Mouse (Mus musculus) pancreas, adult 10 weeks (tissue): ENCODE measurements around the gene Plbd1. TPM values are rescaled to one million over a fixed set of nuclear protein-coding genes. Genes with fewer than 3 reads are reported as not detected.

ENCODE experiments used
- polyA plus RNA-seq: library from polyadenylated mRNA; stranded (reverse); fragments of 350-450 nt; fragmentation: Illumina TruSeq; extraction: RNeasy Lipid Tissue Mini Kit (QIAGEN cat#74804); gene quantifications from one replicate; pipeline ENCODE4 v1.2.3, GENCODE M21; 2015; ENCODE audit warnings: low read depth, low replicate concordance; ENCODE audit not compliant: insufficient read depth

Plbd1 gene
- polyA plus RNA-seq, result 2.7 TPM

DNA sequence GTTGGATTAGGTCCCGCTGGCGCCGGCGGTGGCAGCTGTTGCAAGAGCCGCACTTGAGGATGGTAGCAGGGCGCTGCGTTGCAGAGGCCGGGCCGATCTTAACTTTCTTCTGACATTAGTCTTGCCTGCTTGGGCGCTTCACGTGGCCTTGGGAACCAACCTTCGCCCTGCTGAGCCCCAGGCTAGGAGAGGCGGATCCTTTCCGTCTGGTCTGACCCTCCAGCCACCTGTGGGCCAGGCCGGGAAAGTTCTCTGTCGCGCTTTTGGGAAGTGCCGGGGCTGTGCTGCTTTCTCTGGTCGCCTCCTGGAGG lies at the start of gene Plbd1:
TSS of gene Plbd1 (minus strand) at position 223 of the 311 bp plus-strand sequence.

Other genes with a start within 250 kb of the Plbd1 start
- gene E330021D16Rik, start 246.4 kb downstream of the Plbd1 start, polyA plus RNA-seq, result not detected
- gene Atf7ip, start 155.8 kb downstream of the Plbd1 start, polyA plus RNA-seq, result 4.9 TPM
- gene Gucy2c, start 119.8 kb upstream of the Plbd1 start, polyA plus RNA-seq, result 0.46 TPM
- not detected for gene Hist4h4, start 142.5 kb upstream of the Plbd1 start, polyA plus RNA-seq
- gene H2afj, start 146.3 kb upstream of the Plbd1 start, polyA plus RNA-seq, result 21.6 TPM
- gene BC049715, start 165.7 kb upstream of the Plbd1 start, polyA plus RNA-seq, result not detected
- gene Wbp11, start 166.3 kb upstream of the Plbd1 start, polyA plus RNA-seq, result 10.3 TPM
- not detected for gene Smco3, start 173.5 kb upstream of the Plbd1 start, polyA plus RNA-seq
- gene Art4, start 195.8 kb upstream of the Plbd1 start, polyA plus RNA-seq, result 0.74 TPM
- 267 TPM for gene Mgp, start 213.9 kb upstream of the Plbd1 start, polyA plus RNA-seq